Mouse (Mus musculus) frontal cortex, postnatal 25 days (tissue): ENCODE measurements around the gene Kcnj13.

Source experiments
- DNase-seq, 2 experiments: peaks; one replicate each; pipeline ENCODE4 v3.0.0; 2022; ENCODE audit warnings: low spot score in 2 of 2

Gene Kcnj13

DNA sequence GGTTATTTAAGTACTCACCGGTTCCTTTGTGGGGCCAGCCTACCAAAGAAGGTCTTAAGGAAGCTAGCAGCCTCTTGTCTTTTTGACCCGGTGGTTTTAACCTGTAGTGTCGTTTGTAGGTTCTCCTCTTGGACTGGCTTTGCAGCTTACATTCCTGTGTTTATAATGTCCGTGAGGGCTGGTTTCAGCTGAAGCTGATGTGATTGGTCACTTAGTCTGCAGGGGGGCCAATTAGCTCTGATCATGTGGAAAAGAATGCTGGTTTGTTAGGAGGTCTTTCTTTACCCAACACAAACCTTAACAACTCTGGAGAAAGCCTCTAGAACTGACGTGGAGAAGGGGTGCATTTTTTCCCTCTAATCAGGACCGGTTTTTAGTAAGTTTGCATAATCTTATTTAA, at the start of gene Kcnj13:
Gene Kcnj13, minus strand, starts transcription at position 136 of the 400 bp plus-strand sequence.
- no peak for DNase-seq

- no peak for DNase-seq
Measured at GRCm38 (mm10) chr1:87436583-87436982, 42.1 kb upstream of the Kcnj13 start.

DNA sequence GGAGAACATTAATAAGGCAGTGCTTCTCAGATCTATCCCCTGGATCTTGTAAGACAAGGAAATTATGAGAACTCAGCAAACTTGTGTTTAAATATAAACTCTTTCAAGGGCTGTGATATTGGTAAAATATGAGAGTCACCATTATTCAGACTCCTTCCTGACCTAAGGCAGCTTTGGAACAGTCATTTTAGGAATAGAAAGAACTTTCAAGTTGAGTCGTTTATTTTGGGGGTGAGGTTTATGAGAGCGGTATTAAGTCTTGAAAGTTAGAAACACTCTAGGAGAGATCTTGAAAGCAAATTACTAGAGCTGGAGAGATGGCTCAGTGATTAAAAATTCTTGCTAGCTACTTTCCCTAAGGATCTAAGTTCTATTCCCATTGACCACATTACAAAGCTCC, 40.6 kb upstream of the Kcnj13 start:
- DNase-seq = no peak

DNA sequence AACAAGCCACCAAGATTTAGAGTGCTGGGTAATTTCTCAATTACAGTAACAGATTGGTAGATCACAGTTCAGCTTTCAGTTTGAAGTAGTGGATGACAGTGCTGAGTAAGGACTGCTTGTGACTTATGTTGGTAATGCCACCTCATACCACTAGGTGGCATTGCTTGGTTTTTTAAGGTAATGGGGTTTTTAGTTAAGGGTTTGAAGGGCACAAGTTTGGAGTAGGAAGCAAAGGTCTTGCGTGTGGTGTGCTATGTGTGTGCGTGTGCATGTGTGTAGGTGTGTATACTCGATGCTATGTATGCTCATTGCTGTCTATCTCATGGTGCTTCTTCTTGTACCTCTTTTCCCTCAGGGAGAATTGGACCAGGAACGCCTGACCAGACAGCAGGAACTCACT, 24.2 kb upstream of the Kcnj13 start:
- no peak for DNase-seq

- no peak for DNase-seq
Measured at GRCm38 (mm10) chr1:87409380-87409779, 14.9 kb upstream of the Kcnj13 start.

DNA sequence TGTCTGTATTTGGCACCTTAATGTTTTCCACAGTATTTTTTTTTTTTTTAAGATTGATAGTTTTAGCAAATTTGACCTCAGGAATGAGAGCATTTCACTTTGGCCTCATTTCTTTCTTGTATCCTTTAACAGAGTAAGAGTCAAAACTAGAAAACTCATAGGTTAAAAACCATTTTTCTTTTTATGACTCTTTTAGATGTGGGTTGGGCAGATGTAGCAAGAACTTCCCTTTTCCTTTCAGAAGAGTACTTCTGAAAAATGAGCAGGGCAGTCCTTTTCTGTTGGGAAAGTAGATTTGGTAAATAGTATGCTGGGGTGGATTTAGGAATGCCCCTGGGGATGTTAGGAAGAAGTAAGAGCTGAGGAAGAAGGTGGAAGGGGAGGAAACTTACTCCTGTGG, 11.5 kb upstream of the Kcnj13 start:
- DNase-seq = no peak

GRCm38 (mm10) chr1:87404710-87405109, 10.2 kb upstream of the Kcnj13 start:
- DNase-seq = no peak

DNA sequence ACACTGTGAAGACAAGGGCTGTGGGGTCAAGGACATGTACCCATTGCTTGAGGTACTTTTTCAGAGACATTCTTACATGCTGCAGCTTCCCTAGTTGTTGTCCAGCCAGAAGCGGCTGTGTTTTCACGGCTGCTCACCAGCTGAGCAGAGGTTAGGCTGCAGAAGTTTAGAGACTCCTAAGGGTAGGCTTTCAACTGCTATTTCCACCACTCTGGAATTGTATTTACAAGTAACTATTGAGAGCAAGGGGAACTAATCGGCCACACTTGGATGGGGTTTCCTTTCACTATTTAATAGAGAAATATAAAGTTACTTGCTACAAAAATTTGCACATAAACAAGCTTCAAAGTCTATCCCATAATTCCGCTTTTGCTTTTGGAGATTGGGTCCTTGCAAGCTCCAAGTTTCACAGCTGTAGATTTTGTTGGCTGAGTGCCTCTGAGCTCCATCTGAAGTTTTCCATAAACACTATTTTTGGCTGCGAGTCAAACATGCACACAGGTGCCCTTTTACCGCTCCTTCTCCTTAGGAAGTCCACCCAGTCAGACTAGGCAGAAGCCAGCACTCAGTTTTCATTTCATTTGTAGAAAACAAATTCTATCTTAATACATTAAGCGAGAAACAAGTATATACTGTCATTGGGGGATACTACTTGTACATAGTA, 2.5 kb upstream of the Kcnj13 start:
- DNase-seq = no peak

GRCm38 (mm10) chr1:87393444-87394195, 909 bp downstream of the Kcnj13 start:
- no peak for DNase-seq

- DNase-seq = no peak
Measured at GRCm38 (mm10) chr1:87386436-87387092, 8.0 kb downstream of the Kcnj13 start.

GRCm38 (mm10) chr1:87381152-87381551, 13.4 kb downstream of the Kcnj13 start:
- no peak for DNase-seq

- DNase-seq = no peak
Measured at GRCm38 (mm10) chr1:87379919-87380318, 14.6 kb downstream of the Kcnj13 start.

DNA sequence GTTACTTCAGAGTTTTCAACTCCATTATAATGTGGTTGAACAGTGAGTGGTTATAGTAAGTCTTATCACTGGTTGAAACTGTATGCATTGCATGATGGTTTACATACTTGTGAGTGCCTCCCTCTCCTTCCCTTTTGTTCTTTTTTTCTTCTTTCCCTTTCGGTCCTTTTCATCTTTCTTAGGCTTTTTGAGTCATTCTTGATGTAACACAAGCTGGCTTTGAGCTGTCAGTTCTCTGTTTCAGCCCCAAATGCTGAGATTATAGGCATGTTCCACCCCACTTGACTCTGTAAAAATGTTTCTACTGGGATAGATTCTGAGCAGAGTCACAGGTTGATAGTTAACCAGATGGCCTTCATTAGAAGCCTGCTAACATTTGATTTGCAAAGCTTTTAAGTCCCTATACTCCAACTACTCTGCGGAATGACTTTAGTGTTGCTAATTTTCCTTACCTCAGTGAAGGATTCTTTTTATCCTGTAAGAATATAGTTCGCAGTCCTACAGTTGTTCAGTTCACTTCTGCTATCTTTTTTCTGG, 16.4 kb downstream of the Kcnj13 start:
- no peak for DNase-seq

- DNase-seq = no peak
Measured at GRCm38 (mm10) chr1:87360276-87360675, 34.3 kb downstream of the Kcnj13 start.

GRCm38 (mm10) chr1:87350576-87350975, 44.0 kb downstream of the Kcnj13 start:
- no peak for DNase-seq
